Mouse (Mus musculus): ENCODE data around the gene Tada1. TPM values are rescaled to one million over a fixed set of nuclear protein-coding genes. Genes with fewer than 3 reads are reported as not detected.
A peak's percentile ranks its signal among the peaks of the same experiment; 100 is the strongest.

The Tada1 gene
- polyA plus RNA-seq (2015; fragmentation: Nextera tagmentation; extraction: Ambion mirVana): 88.8 and 98.7 TPM in 2 replicates

- peak; percentile 97 for ATAC-seq
- Histone ChIP-seq H3K9ac (ENCODE audit: low read depth, low read length) (peak within 1 kb of the TSS; percentile 98), H3K27ac (ENCODE audit: low read length) (peak within 1 kb of the TSS; percentile 93), H3K4me1 (ENCODE audit: control insufficient read depth, insufficient read depth, low read length) (peaks cover 18% of the 10 kb centered on the region), H3K9me3 (replicated peaks; ENCODE audit: control insufficient read depth, low read length, poor library complexity, severe bottlenecking) (no peaks in the 10 kb centered on the region), H3K27me3 (ENCODE audit: control insufficient read depth, insufficient read depth, low read depth, low read length) (no peaks in the 10 kb centered on the region), H3K4me2 (ENCODE audit: low read length) (peak within 1 kb of the TSS; percentile 77), H3K36me3 (ENCODE audit: control insufficient read depth, insufficient read depth, low read length) (peaks cover 7% of the 10 kb centered on the region; the same call in 1 of the 2 replicates), H3K4me3 (ENCODE audit: low read depth, low read length) (peak within 1 kb of the TSS; percentile 98)
- WGBS: under 1% methylated on average over 75 of the region's 81 CpGs
Observed at GRCm38 (mm10) chr1:166379013-166379629, at the start of gene Tada1. TSS of gene Tada1 (plus strand) at chr1:166379097.

- ATAC-seq: no peak
- WGBS: 44% methylated on average over 3 of the region's 3 CpGs
- no peaks in the 10 kb centered on the region for H3K36me3 ChIP-seq (ENCODE audit: control insufficient read depth, insufficient read depth, low read length)
- no peaks in the 10 kb centered on the region for H3K9me3 ChIP-seq (replicated peaks; ENCODE audit: control insufficient read depth, low read length, poor library complexity, severe bottlenecking)
- H3K4me2 ChIP-seq (ENCODE audit: low read length): no peak overlapping the region
- H3K27ac ChIP-seq (ENCODE audit: low read length): no peak overlapping the region
- H3K9ac ChIP-seq (ENCODE audit: low read depth, low read length): no peak overlapping the region
- no peaks in the 10 kb centered on the region for H3K4me1 ChIP-seq (ENCODE audit: control insufficient read depth, insufficient read depth, low read length)
- H3K27me3 ChIP-seq (ENCODE audit: control insufficient read depth, insufficient read depth, low read depth, low read length): no peaks in the 10 kb centered on the region
- H3K4me3 ChIP-seq (ENCODE audit: low read depth, low read length): no peak overlapping the region
Observed at GRCm38 (mm10) chr1:166330752-166331151, 48.1 kb upstream of the Tada1 start.

- H3K27me3 ChIP-seq (ENCODE audit: control insufficient read depth, insufficient read depth, low read depth, low read length): no peaks in the 10 kb centered on the region
Observed at GRCm38 (mm10) chr1:166339110-166339509, 39.8 kb upstream of the Tada1 start.

GRCm38 (mm10) chr1:166342060-166342459 lies 36.8 kb upstream of the Tada1 start:
- WGBS: 88% methylated on average over 2 of the region's 2 CpGs
- Histone ChIP-seq H3K4me1 (ENCODE audit: control insufficient read depth, insufficient read depth, low read length) (peaks cover 10% of the 10 kb centered on the region), H3K9me3 (replicated peaks; ENCODE audit: control insufficient read depth, low read length, poor library complexity, severe bottlenecking) (no peaks in the 10 kb centered on the region), H3K36me3 (ENCODE audit: control insufficient read depth, insufficient read depth, low read length) (no peaks in the 10 kb centered on the region), H3K4me2 (ENCODE audit: low read length) (no peak overlapping the region), H3K9ac (ENCODE audit: low read depth, low read length) (no peak overlapping the region), H3K27me3 (ENCODE audit: control insufficient read depth, insufficient read depth, low read depth, low read length) (no peaks in the 10 kb centered on the region), H3K27ac (ENCODE audit: low read length) (no peak overlapping the region), H3K4me3 (ENCODE audit: low read depth, low read length) (no peak overlapping the region)
- no peak for ATAC-seq

More at GRCm38 (mm10) chr1:166339110-166339509, 39.8 kb upstream of the Tada1 start:
- no peak overlapping the region for H3K4me3 ChIP-seq (ENCODE audit: low read depth, low read length)
- no peak overlapping the region for H3K27ac ChIP-seq (ENCODE audit: low read length)
- H3K36me3 ChIP-seq (ENCODE audit: control insufficient read depth, insufficient read depth, low read length): no peaks in the 10 kb centered on the region
- H3K4me2 ChIP-seq (ENCODE audit: low read length): no peak overlapping the region
- WGBS: 89% methylated on average over 6 of the region's 6 CpGs
- peaks cover 3% of the 10 kb centered on the region for H3K4me1 ChIP-seq (ENCODE audit: control insufficient read depth, insufficient read depth, low read length)
- ATAC-seq: no peak
- no peak overlapping the region for H3K9ac ChIP-seq (ENCODE audit: low read depth, low read length)
- H3K9me3 ChIP-seq (replicated peaks; ENCODE audit: control insufficient read depth, low read length, poor library complexity, severe bottlenecking): no peaks in the 10 kb centered on the region

GRCm38 (mm10) chr1:166342539-166342938 lies 36.4 kb upstream of the Tada1 start:
- H3K9me3 ChIP-seq (replicated peaks; ENCODE audit: control insufficient read depth, low read length, poor library complexity, severe bottlenecking): no peaks in the 10 kb centered on the region
- H3K36me3 ChIP-seq (ENCODE audit: control insufficient read depth, insufficient read depth, low read length): no peaks in the 10 kb centered on the region
- no peak overlapping the region for H3K4me3 ChIP-seq (ENCODE audit: low read depth, low read length)
- H3K4me1 ChIP-seq (ENCODE audit: control insufficient read depth, insufficient read depth, low read length): peaks cover 10% of the 10 kb centered on the region
- no peak overlapping the region for H3K9ac ChIP-seq (ENCODE audit: low read depth, low read length)
- H3K27me3 ChIP-seq (ENCODE audit: control insufficient read depth, insufficient read depth, low read depth, low read length): no peaks in the 10 kb centered on the region
- H3K27ac ChIP-seq (ENCODE audit: low read length): no peak overlapping the region
- no peak overlapping the region for H3K4me2 ChIP-seq (ENCODE audit: low read length)
- no peak for ATAC-seq
- 88% methylated on average over 1 of the region's 1 CpGs for WGBS

- H3K4me1 ChIP-seq (ENCODE audit: control insufficient read depth, insufficient read depth, low read length): peaks cover 10% of the 10 kb centered on the region
- no peak overlapping the region for H3K27ac ChIP-seq (ENCODE audit: low read length)
- H3K36me3 ChIP-seq (ENCODE audit: control insufficient read depth, insufficient read depth, low read length): no peaks in the 10 kb centered on the region
- no peak overlapping the region for H3K9ac ChIP-seq (ENCODE audit: low read depth, low read length)
- H3K4me3 ChIP-seq (ENCODE audit: low read depth, low read length): no peak overlapping the region
- 40% methylated on average over 5 of the region's 5 CpGs for WGBS
- no peak overlapping the region for H3K4me2 ChIP-seq (ENCODE audit: low read length)
- no peak for ATAC-seq
- no peaks in the 10 kb centered on the region for H3K27me3 ChIP-seq (ENCODE audit: control insufficient read depth, insufficient read depth, low read depth, low read length)
- no peaks in the 10 kb centered on the region for H3K9me3 ChIP-seq (replicated peaks; ENCODE audit: control insufficient read depth, low read length, poor library complexity, severe bottlenecking)
Observed at GRCm38 (mm10) chr1:166343586-166343985, 35.3 kb upstream of the Tada1 start.

- H3K9me3 ChIP-seq (replicated peaks; ENCODE audit: control insufficient read depth, low read length, poor library complexity, severe bottlenecking): no peaks in the 10 kb centered on the region
- no peak overlapping the region for H3K4me2 ChIP-seq (ENCODE audit: low read length)
- H3K27ac ChIP-seq (ENCODE audit: low read length): peak overlapping the region; percentile 60
- no peaks in the 10 kb centered on the region for H3K27me3 ChIP-seq (ENCODE audit: control insufficient read depth, insufficient read depth, low read depth, low read length)
- no peak overlapping the region for H3K4me3 ChIP-seq (ENCODE audit: low read depth, low read length)
- 31% methylated on average over 8 of the region's 8 CpGs for WGBS
- no peak overlapping the region for H3K9ac ChIP-seq (ENCODE audit: low read depth, low read length)
- ATAC-seq: peak; percentile 91
- peaks cover 10% of the 10 kb centered on the region for H3K4me1 ChIP-seq (ENCODE audit: control insufficient read depth, insufficient read depth, low read length)
- no peaks in the 10 kb centered on the region for H3K36me3 ChIP-seq (ENCODE audit: control insufficient read depth, insufficient read depth, low read length)
Observed at GRCm38 (mm10) chr1:166344300-166345077, 34.4 kb upstream of the Tada1 start.

- WGBS: 94% methylated on average over 6 of the region's 6 CpGs
- Histone ChIP-seq H3K4me3 (ENCODE audit: low read depth, low read length) (no peak overlapping the region), H3K4me1 (ENCODE audit: control insufficient read depth, insufficient read depth, low read length) (peaks cover 10% of the 10 kb centered on the region), H3K9ac (ENCODE audit: low read depth, low read length) (no peak overlapping the region), H3K27me3 (ENCODE audit: control insufficient read depth, insufficient read depth, low read depth, low read length) (no peaks in the 10 kb centered on the region), H3K4me2 (ENCODE audit: low read length) (no peak overlapping the region), H3K9me3 (replicated peaks; ENCODE audit: control insufficient read depth, low read length, poor library complexity, severe bottlenecking) (no peaks in the 10 kb centered on the region), H3K27ac (ENCODE audit: low read length) (no peak overlapping the region), H3K36me3 (ENCODE audit: control insufficient read depth, insufficient read depth, low read length) (no peaks in the 10 kb centered on the region)
- no peak for ATAC-seq
Observed at GRCm38 (mm10) chr1:166345602-166346001, 33.3 kb upstream of the Tada1 start.

GRCm38 (mm10) chr1:166346906-166347305 lies 32.0 kb upstream of the Tada1 start:
- WGBS: 81% methylated on average over 3 of the region's 3 CpGs
- peaks cover 10% of the 10 kb centered on the region for H3K4me1 ChIP-seq (ENCODE audit: control insufficient read depth, insufficient read depth, low read length)
- no peaks in the 10 kb centered on the region for H3K27me3 ChIP-seq (ENCODE audit: control insufficient read depth, insufficient read depth, low read depth, low read length)
- H3K4me2 ChIP-seq (ENCODE audit: low read length): no peak overlapping the region
- ATAC-seq: no peak
- no peak overlapping the region for H3K4me3 ChIP-seq (ENCODE audit: low read depth, low read length)
- H3K9ac ChIP-seq (ENCODE audit: low read depth, low read length): no peak overlapping the region
- H3K36me3 ChIP-seq (ENCODE audit: control insufficient read depth, insufficient read depth, low read length): no peaks in the 10 kb centered on the region
- no peaks in the 10 kb centered on the region for H3K9me3 ChIP-seq (replicated peaks; ENCODE audit: control insufficient read depth, low read length, poor library complexity, severe bottlenecking)
- H3K27ac ChIP-seq (ENCODE audit: low read length): no peak overlapping the region

All from midbrain, embryonic 16.5 days (tissue).